Mouse (Mus musculus) ZHBTc4 (cell line): ENCODE measurements around the gene Sike1.

ENCODE experiments used
- DNase-seq: peaks from one replicate; pipeline ENCODE4 v3.0.0-alpha.2; 2011; ENCODE audit warnings: low read depth, low spot score

Sike1 gene

GRCm38 (mm10) chr3:103020943-103021638 lies 25.6 kb downstream of the Sike1 start:
- peak; percentile 96 for DNase-seq

GRCm38 (mm10) chr3:103026174-103026573 lies 30.7 kb downstream of the Sike1 start:
- peak; percentile 65 for DNase-seq

GRCm38 (mm10) chr3:103040285-103040684 lies 44.8 kb downstream of the Sike1 start:
- DNase-seq: no peak

GRCm38 (mm10) chr3:103040861-103041379 lies 45.4 kb downstream of the Sike1 start:
- no peak for DNase-seq

- no peak for DNase-seq
Measured at GRCm38 (mm10) chr3:103056016-103056595, 60.6 kb downstream of the Sike1 start.

GRCm38 (mm10) chr3:103057752-103058151 lies 62.2 kb downstream of the Sike1 start:
- DNase-seq: no peak
